Mouse (Mus musculus) lung, embryonic 14.5 days (tissue): Measurements from ENCODE around the gene Zfp719. TPM values are rescaled to one million over a fixed set of nuclear protein-coding genes. Genes with fewer than 3 reads are reported as not detected.

Experiments
- ATAC-seq: fragments of 200-750 bp; cut with Nextera tagmentation; 2 replicates; pipeline ENCODE4 v1.8.0; 2017; ENCODE audit warnings: mild to moderate bottlenecking, moderate TSS enrichment, moderate library complexity; ENCODE audit not compliant: insufficient read depth
- DNase-seq: peaks from one replicate; pipeline ENCODE4 v3.0.0-alpha.2; 2015
- H3K27ac ChIP-seq: fragments of 300-500 bp; sonication (generic); 2 replicates; pipeline ENCODE4 v1.5.1; 2014; ENCODE audit warnings: low read depth, mild to moderate bottlenecking, moderate library complexity
- H3K27me3 ChIP-seq: fragments of 300-500 bp; sonication (generic); 2 replicates; pipeline ENCODE4 v1.6.1; 2014; ENCODE audit warnings: low read length, control low read depth; ENCODE audit not compliant: insufficient read depth
- H3K36me3 ChIP-seq: fragments of 300-500 bp; sonication (generic); 2 replicates; pipeline ENCODE4 v1.6.1; 2014; ENCODE audit warnings: control low read depth; ENCODE audit not compliant: insufficient read depth
- H3K4me1 ChIP-seq: fragments of 300-500 bp; sonication (generic); 2 replicates; pipeline ENCODE4 v1.6.1; 2014; ENCODE audit warnings: antibody characterized with exemption, control low read depth; ENCODE audit not compliant: insufficient read depth
- H3K4me2 ChIP-seq: fragments of 300-500 bp; sonication (generic); 2 replicates; pipeline ENCODE4 v1.6.1; 2014; ENCODE audit warnings: mild to moderate bottlenecking
- H3K4me3 ChIP-seq: fragments of 300-500 bp; sonication (generic); 2 replicates; pipeline ENCODE4 v1.5.1; 2014; ENCODE audit warnings: low read depth, low read length
- H3K9ac ChIP-seq: fragments of 300-500 bp; sonication (generic); 2 replicates; pipeline ENCODE4 v1.6.1; 2014
- H3K9me3 ChIP-seq: fragments of 300-500 bp; sonication (generic); 2 replicates; pipeline ENCODE4 v1.6.1; 2016; ENCODE audit warnings: low read depth, low read length, control low read depth
- CTCF ChIP-seq: IDR thresholded peaks from 2 replicates; pipeline ENCODE4 v1.5.1; 2016; ENCODE audit warnings: antibody characterized with exemption, low read depth
- WGBS: fragments of 180-500 bp; shearing (Covaris S2); extraction: QIAGEN DNeasy Blood & Tissue Kit; methylation state at CpG from one replicate; pipeline ENCODE4 v1.1.7; 2014; 5-methylcytosine and 5-hydroxymethylcytosine counted together
- polyA plus RNA-seq: library from polyadenylated mRNA; unstranded; fragments of >200 nt; fragmentation: Nextera tagmentation; extraction: Ambion mirVana; gene quantifications from 2 replicates; pipeline ENCODE4 v1.2.1, GENCODE M21; 2014

Zfp719 gene
- polyA plus RNA-seq, 1 experiment from 2014 or later, result 15.1 TPM

DNA sequence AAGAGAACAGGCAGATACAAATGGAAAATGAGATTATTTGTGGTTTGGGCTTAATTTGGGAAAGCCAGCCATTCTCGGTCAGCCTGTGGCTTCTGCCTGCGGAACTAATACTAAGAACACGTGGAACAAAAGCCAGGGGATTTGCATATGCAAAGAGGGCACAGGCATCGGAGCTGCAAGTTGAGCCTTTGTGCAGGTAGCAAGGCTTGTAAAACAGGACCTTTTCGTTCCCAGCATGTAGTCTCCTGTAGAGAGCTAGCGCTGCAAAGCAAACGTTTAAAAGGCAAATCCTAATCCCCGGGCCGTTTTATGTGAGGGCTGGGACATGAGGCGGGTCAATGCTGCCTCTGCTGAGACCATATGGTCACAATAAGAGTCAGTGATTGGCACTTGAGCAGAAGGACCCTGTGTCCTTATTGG is 16.7 kb upstream of the Zfp719 start:
- ATAC-seq, result no peak
- Histone ChIP-seq H3K36me3 (peaks cover 21% of the 10 kb centered on the region; the same call in 1 of the 2 replicates), H3K4me3 (peak overlapping the region; percentile 69), H3K9ac (peak overlapping the region; percentile 75), H3K4me2 (peak overlapping the region; percentile 86), H3K27ac (peak overlapping the region; percentile 91), H3K9me3 (no peaks in the 10 kb centered on the region), H3K27me3 (no peaks in the 10 kb centered on the region), H3K4me1 (peaks cover 3% of the 10 kb centered on the region; the same call in 1 of the 2 replicates)
- TF ChIP-seq CTCF, result no peak
- under 1% methylated on average over 10 of the region's 10 CpGs for WGBS
- DNase-seq, result peak; percentile 42

DNA sequence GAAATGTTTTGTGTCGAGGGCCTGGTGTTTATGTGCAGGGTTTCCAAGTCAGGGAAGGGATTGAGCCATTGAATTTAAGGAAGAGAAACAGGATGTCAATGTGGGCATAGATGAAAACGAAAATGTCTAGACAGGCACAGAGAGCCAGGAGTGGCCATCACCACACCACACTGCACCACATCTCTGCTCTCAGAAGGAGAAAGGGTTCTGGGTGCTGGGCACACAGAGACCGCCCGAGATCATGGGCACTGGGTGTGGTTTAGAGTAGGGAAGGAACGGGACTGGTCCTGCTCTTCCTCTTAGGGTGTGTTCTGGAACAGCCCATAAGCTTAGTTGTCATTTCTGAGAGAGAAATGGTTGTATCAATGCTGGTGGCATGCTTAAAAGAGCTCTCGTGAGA is 16.1 kb upstream of the Zfp719 start:
- H3K27ac ChIP-seq, result no peak overlapping the region; the same call in 1 of the 2 replicates
- ATAC-seq, result no peak
- H3K27me3 ChIP-seq, result no peaks in the 10 kb centered on the region
- peak overlapping the region; percentile 86 for H3K4me2 ChIP-seq
- H3K9ac ChIP-seq, result peak overlapping the region; percentile 75
- no peak for TF ChIP-seq CTCF
- H3K4me1 ChIP-seq, result peaks cover 3% of the 10 kb centered on the region; the same call in 1 of the 2 replicates
- DNase-seq, result no peak
- H3K9me3 ChIP-seq, result no peaks in the 10 kb centered on the region
- 60% methylated on average over 6 of the region's 6 CpGs for WGBS
- H3K36me3 ChIP-seq, result peaks cover 27% of the 10 kb centered on the region; the same call in 1 of the 2 replicates
- H3K4me3 ChIP-seq, result peak overlapping the region; percentile 69

DNA sequence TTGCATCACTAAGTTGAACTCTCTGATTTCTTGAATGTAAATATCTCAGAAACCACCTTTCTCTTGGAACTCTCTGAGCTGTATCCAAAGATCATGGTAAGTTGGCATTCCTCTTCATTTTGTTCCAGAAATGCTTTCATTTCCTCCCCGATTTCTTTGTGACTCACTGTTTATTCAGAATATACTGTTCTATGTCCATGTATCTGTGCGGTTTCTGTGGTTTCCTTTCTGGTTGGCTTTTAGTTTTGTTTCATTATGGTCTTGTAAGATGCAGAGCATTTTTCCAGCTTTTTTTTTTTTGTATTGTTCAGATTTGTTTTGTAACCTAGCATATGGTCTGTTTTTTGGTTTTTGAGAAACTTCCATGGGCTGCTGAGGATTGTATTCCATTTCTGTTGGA is 8.2 kb upstream of the Zfp719 start:
- DNase-seq, result no peak
- ATAC-seq, result no peak
- no peak for TF ChIP-seq CTCF
- no peak overlapping the region for H3K9ac ChIP-seq
- H3K9me3 ChIP-seq, result no peaks in the 10 kb centered on the region
- peaks cover 73% of the 10 kb centered on the region for H3K36me3 ChIP-seq
- no peaks in the 10 kb centered on the region for H3K27me3 ChIP-seq
- no peak overlapping the region for H3K4me2 ChIP-seq
- H3K4me1 ChIP-seq, result no peaks in the 10 kb centered on the region
- no peak overlapping the region for H3K27ac ChIP-seq
- no peak overlapping the region for H3K4me3 ChIP-seq
- 94% methylated on average over 2 of the region's 2 CpGs for WGBS

DNA sequence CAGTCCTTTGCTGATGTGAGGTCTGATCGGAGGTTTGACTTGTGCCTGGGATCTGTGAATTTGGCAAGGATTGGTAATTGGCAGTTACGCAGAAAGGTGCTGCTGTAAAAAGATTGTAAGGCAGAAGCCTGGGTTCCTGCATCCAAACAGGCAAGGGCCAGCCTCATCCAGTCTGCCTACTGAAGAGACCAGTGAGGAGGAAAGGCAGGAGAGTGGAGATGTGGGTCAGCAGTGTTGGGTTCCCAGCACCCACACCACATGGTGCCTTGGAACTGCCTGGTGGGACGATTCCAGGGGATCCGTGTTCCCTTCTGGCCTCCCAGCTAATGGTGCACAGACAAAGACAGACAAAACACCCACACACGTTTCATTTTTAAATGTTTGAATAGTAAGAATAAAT is 1.1 kb downstream of the Zfp719 start:
- Histone ChIP-seq H3K27me3 (no peaks in the 10 kb centered on the region), H3K9ac (peak overlapping the region; percentile 71), H3K4me2 (peak overlapping the region; percentile 77), H3K4me3 (peak overlapping the region; percentile 68), H3K27ac (peak overlapping the region; percentile 86; the same call in 1 of the 2 replicates), H3K4me1 (peaks cover 9% of the 10 kb centered on the region; the same call in 1 of the 2 replicates), H3K9me3 (no peaks in the 10 kb centered on the region), H3K36me3 (peaks cover 19% of the 10 kb centered on the region)
- 53% methylated on average over 5 of the region's 5 CpGs for WGBS
- no peak for TF ChIP-seq CTCF
- ATAC-seq (no peak), DNase-seq (no peak)

DNA sequence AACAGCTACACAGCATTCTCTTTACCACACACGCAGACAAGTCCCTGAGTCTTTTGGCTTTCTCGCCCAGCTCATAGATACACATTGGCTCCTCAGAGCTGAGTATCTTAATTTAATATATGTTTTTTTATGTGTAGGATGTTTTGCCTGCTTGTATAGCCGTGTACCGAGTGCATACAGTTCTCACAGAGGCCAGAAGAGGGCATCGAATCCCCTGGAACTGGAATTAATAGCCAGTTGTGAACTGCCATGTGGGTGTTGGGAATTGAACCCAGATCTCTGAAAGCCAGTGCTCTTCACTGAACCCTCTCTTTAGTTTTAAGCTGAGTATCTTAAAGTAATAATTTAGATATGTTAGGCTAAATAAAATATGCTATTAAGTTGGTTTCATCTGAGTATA is 5.4 kb downstream of the Zfp719 start:
- Histone ChIP-seq H3K9ac (no peak overlapping the region), H3K4me3 (no peak overlapping the region), H3K9me3 (no peaks in the 10 kb centered on the region), H3K4me2 (no peak overlapping the region), H3K27ac (no peak overlapping the region), H3K27me3 (no peaks in the 10 kb centered on the region), H3K4me1 (peaks cover 9% of the 10 kb centered on the region; the same call in 1 of the 2 replicates), H3K36me3 (peaks cover 59% of the 10 kb centered on the region)
- TF ChIP-seq CTCF, result peak; percentile 39
- WGBS, result 89% methylated on average over 5 of the region's 5 CpGs
- ATAC-seq (no peak), DNase-seq (peak; percentile 23)

DNA sequence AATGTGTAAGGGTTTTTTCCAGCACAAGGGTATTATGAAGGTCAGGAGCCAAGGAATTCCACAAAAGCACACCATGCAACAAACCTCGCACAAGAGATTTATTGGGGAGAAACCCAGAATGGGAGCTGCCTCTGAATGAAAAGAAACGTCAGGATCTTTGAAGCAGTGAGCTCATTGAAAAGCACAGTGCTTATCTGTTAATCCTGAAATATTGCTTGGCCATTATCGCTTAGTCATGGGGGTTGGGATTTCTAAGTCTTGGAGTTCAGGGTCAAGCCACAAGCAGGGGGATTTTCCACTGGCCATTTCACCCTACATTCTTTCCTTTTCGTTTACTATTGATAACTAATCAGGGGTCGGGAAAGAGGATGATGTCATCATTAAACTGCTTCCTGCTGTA is 22.5 kb downstream of the Zfp719 start:
- 29% methylated on average over 5 of the region's 5 CpGs for WGBS
- H3K4me2 ChIP-seq, result no peak overlapping the region
- H3K27me3 ChIP-seq, result no peaks in the 10 kb centered on the region
- TF ChIP-seq CTCF, result no peak
- no peaks in the 10 kb centered on the region; the same call in 1 of the 2 replicates for H3K4me1 ChIP-seq
- H3K4me3 ChIP-seq, result no peak overlapping the region
- DNase-seq (no peak), ATAC-seq (no peak)
- no peaks in the 10 kb centered on the region for H3K9me3 ChIP-seq
- H3K9ac ChIP-seq, result no peak overlapping the region
- H3K27ac ChIP-seq, result no peak overlapping the region
- no peaks in the 10 kb centered on the region for H3K36me3 ChIP-seq

DNA sequence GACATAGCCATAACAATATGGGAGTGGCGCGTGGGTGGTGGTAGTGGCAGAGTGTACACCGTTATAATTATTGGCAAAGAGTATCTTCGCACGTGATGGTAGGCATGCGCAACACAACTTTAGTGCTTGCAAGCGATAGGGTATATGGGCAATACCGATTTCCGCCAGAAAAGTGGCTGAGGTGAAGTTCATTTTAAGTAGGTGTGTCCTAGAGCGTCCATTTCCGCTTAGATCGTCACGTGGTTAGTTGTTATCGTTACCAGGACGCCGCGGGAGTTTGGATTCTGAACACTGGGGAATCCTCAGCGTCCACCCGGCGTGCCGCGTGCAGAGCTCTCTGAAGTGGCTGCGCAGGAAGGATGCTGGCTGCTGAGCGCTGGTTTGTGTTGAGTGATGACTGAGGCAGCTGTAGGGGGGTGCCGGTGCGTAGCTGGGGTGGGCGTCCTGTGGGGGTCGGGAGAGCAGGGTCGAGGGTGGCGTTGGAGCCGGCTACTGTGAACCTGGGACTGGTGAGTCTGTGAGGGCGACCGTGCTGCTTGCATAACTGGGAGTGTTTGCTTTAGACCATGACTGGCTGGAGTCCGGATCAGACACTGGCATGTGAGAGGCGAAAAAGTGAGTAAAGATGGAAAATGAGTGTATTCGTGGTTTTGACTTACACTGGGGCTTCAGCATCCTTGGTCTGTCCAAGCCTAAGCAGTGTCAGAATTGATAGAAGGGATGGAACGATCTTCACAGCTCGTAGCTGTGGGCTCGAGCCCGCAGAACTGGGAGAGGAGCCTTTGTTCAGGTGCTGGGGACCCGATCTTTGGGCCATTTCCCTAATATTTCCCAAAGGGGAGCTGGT is 27.7 kb downstream of the Zfp719 start, which contains the start of gene Zfp819:
Gene Zfp819, plus strand, starts transcription at position 274 of the 847 bp plus-strand sequence.
- ATAC-seq, result peak; percentile 93
- peak within 1 kb of the TSS; percentile 24; the same call in 1 of the 2 replicates for H3K9ac ChIP-seq

More for the DNA sequence above, 27.7 kb downstream of the Zfp719 start, which contains the start of gene Zfp819:
- Histone ChIP-seq H3K27ac (no peak within 1 kb of the TSS), H3K4me2 (peak within 1 kb of the TSS; percentile 67), H3K4me1 (no peaks in the 10 kb centered on the region; the same call in 1 of the 2 replicates), H3K9me3 (no peaks in the 10 kb centered on the region), H3K4me3 (peak within 1 kb of the TSS; percentile 31), H3K36me3 (no peaks in the 10 kb centered on the region), H3K27me3 (no peaks in the 10 kb centered on the region)
- peak; percentile 86 for DNase-seq
- TF ChIP-seq CTCF, result no peak
- 12% methylated on average over 41 of the region's 41 CpGs for WGBS
